Mouse (Mus musculus) G1E (cell line): ENCODE measurements around the gene Pex14. TPM values are rescaled to one million over a fixed set of nuclear protein-coding genes. Genes with fewer than 3 reads are reported as not detected.

Source experiments
- ATAC-seq: 2 replicates; pipeline ENCODE4 v1.8.0; 2016; ENCODE audit warnings: mild to moderate bottlenecking; ENCODE audit not compliant: insufficient number of reproducible peaks, poor library complexity, low FRiP score, severe bottlenecking; ENCODE audit errors: extremely low read depth
- DNase-seq: peaks from one replicate; pipeline ENCODE4 v3.0.0; 2012; ENCODE audit warnings: low spot score
- H3K27me3 ChIP-seq: 2 replicates; pipeline ENCODE4 v1.6.1; 2012; ENCODE audit warnings: mild to moderate bottlenecking, low read length, inconsistent platforms; ENCODE audit not compliant: insufficient read depth
- H3K36me3 ChIP-seq: replicated peaks from 2 replicates; pipeline ENCODE3; 2012; ENCODE audit warnings: mild to moderate bottlenecking, inconsistent platforms
- H3K4me1 ChIP-seq: 2 replicates; pipeline ENCODE4 v1.6.1; 2012; ENCODE audit warnings: low read depth, low read length, inconsistent platforms, mixed read lengths; ENCODE audit not compliant: insufficient read depth
- H3K4me3 ChIP-seq: 2 replicates; pipeline ENCODE4 v1.5.1; 2012; ENCODE audit warnings: low read depth, mild to moderate bottlenecking, inconsistent platforms, low read length, moderate library complexity, mixed read lengths
- H3K9me3 ChIP-seq: replicated peaks from 2 replicates; pipeline ENCODE4 v1.6.1; 2012; ENCODE audit warnings: inconsistent platforms
- CTCF ChIP-seq: IDR thresholded peaks from 2 replicates; pipeline ENCODE4 v1.5.1; 2012; ENCODE audit warnings: low read depth, low read length, inconsistent platforms, mixed read lengths
- GATA1 ChIP-seq: IDR thresholded peaks from 2 replicates; pipeline ENCODE4 v1.6.1; 2012; ENCODE audit warnings: borderline replicate concordance, low read length, inconsistent platforms, mixed read lengths
- GATA2 ChIP-seq: IDR thresholded peaks from 2 replicates; pipeline ENCODE4 v1.6.1; 2012; ENCODE audit warnings: low read depth, low read length, inconsistent platforms, borderline replicate concordance
- POLR2AphosphoS5 ChIP-seq: IDR thresholded peaks from 2 replicates; pipeline ENCODE4 v1.6.1; 2012; ENCODE audit warnings: low read depth, low read length, inconsistent platforms; ENCODE audit not compliant: insufficient replicate concordance
- TAL1 ChIP-seq: conservative IDR thresholded peaks from 2 replicates; pipeline ENCODE4 v1.6.1; 2012; ENCODE audit warnings: low read depth, low read length, inconsistent platforms, mixed read lengths
- polyA plus RNA-seq: library from polyadenylated mRNA; stranded (reverse); fragments of >175 nt; gene quantifications from 2 replicates; pipeline ENCODE4 v1.2.3, GENCODE M21; 2012
- total RNA-seq, 2 experiments: library from RNA; stranded (forward) in 1 of 2; stranded (reverse) in 1 of 2; fragments of 200-1000 nt in 1 of 2; fragments of >200 nt in 1 of 2; fragmentation: Nextera tagmentation in 1 of 2; gene quantifications; 2 replicates each; pipeline ENCODE4 v1.2.3; 2014 to 2017

The Pex14 gene
- total and polyA plus RNA-seq, 3 experiments = 13.3 to 47.5 (median 21.1) TPM

GRCm38 (mm10) chr4:149036592-149036991 is 63.1 kb downstream of the Pex14 start:
- no peak for ATAC-seq

GRCm38 (mm10) chr4:149031507-149031906 is 68.2 kb downstream of the Pex14 start:
- ATAC-seq = no peak
- DNase-seq = no peak
- no peaks in the 10 kb centered on the region for H3K27me3 ChIP-seq
- no peaks in the 10 kb centered on the region; the same call in 1 of the 2 replicates for H3K4me1 ChIP-seq
- TF ChIP-seq GATA2 (no peak), CTCF (no peak), GATA1 (no peak), POLR2AphosphoS5 (no peak), TAL1 (no peak)
- no peak overlapping the region for H3K4me3 ChIP-seq
- peaks cover 76% of the 10 kb centered on the region for H3K36me3 ChIP-seq
- no peaks in the 10 kb centered on the region for H3K9me3 ChIP-seq

More at GRCm38 (mm10) chr4:149036592-149036991, 63.1 kb downstream of the Pex14 start:
- Histone ChIP-seq H3K4me1 (no peaks in the 10 kb centered on the region; the same call in 1 of the 2 replicates), H3K4me3 (no peak overlapping the region), H3K9me3 (no peaks in the 10 kb centered on the region), H3K36me3 (peaks cover 71% of the 10 kb centered on the region), H3K27me3 (no peaks in the 10 kb centered on the region)
- TF ChIP-seq TAL1 (no peak), GATA2 (no peak), POLR2AphosphoS5 (no peak), GATA1 (no peak), CTCF (no peak)
- DNase-seq = no peak

GRCm38 (mm10) chr4:149027571-149027970 is 72.1 kb downstream of the Pex14 start:
- Histone ChIP-seq H3K9me3 (no peaks in the 10 kb centered on the region), H3K27me3 (no peaks in the 10 kb centered on the region), H3K4me3 (no peak overlapping the region), H3K4me1 (no peaks in the 10 kb centered on the region), H3K36me3 (peaks cover 83% of the 10 kb centered on the region)
- DNase-seq = no peak
- TF ChIP-seq TAL1 = no peak
- TF ChIP-seq CTCF = no peak
- no peak for TF ChIP-seq GATA1
- TF ChIP-seq POLR2AphosphoS5 = no peak
- TF ChIP-seq GATA2 = no peak
- ATAC-seq = no peak

GRCm38 (mm10) chr4:149025242-149025641 is 74.4 kb downstream of the Pex14 start:
- ATAC-seq (no peak), DNase-seq (no peak)

GRCm38 (mm10) chr4:149021021-149021420 is 78.7 kb downstream of the Pex14 start:
- Histone ChIP-seq H3K36me3 (peaks cover 75% of the 10 kb centered on the region), H3K4me3 (no peak overlapping the region), H3K9me3 (no peaks in the 10 kb centered on the region), H3K4me1 (no peaks in the 10 kb centered on the region), H3K27me3 (no peaks in the 10 kb centered on the region)
- ATAC-seq = no peak
- TF ChIP-seq CTCF = no peak
- TF ChIP-seq POLR2AphosphoS5 = no peak
- no peak for TF ChIP-seq TAL1
- no peak for TF ChIP-seq GATA1
- no peak for TF ChIP-seq GATA2
- no peak for DNase-seq

More at GRCm38 (mm10) chr4:149025242-149025641, 74.4 kb downstream of the Pex14 start:
- H3K4me3 ChIP-seq = no peak overlapping the region
- H3K4me1 ChIP-seq = no peaks in the 10 kb centered on the region
- H3K36me3 ChIP-seq = peaks cover 85% of the 10 kb centered on the region
- no peaks in the 10 kb centered on the region for H3K27me3 ChIP-seq
- no peak for TF ChIP-seq GATA1
- no peak for TF ChIP-seq GATA2
- TF ChIP-seq TAL1 = no peak
- no peak for TF ChIP-seq POLR2AphosphoS5
- TF ChIP-seq CTCF = no peak
- H3K9me3 ChIP-seq = no peaks in the 10 kb centered on the region

GRCm38 (mm10) chr4:149019456-149019855 is 80.2 kb downstream of the Pex14 start:
- no peak for DNase-seq
- Histone ChIP-seq H3K4me3 (no peak overlapping the region), H3K36me3 (peaks cover 68% of the 10 kb centered on the region), H3K9me3 (no peaks in the 10 kb centered on the region), H3K4me1 (no peaks in the 10 kb centered on the region), H3K27me3 (no peaks in the 10 kb centered on the region)
- no peak for ATAC-seq
- TF ChIP-seq GATA1 = no peak
- TF ChIP-seq GATA2 = no peak
- TF ChIP-seq POLR2AphosphoS5 = no peak
- TF ChIP-seq CTCF = no peak
- no peak for TF ChIP-seq TAL1

GRCm38 (mm10) chr4:149006756-149007155 is 92.9 kb downstream of the Pex14 start:
- no peak overlapping the region for H3K4me3 ChIP-seq
- peaks cover 5% of the 10 kb centered on the region for H3K9me3 ChIP-seq
- H3K4me1 ChIP-seq = no peaks in the 10 kb centered on the region; the same call in 1 of the 2 replicates
- no peaks in the 10 kb centered on the region for H3K27me3 ChIP-seq
- peaks cover 38% of the 10 kb centered on the region for H3K36me3 ChIP-seq
- no peak for TF ChIP-seq TAL1
- no peak for TF ChIP-seq POLR2AphosphoS5
- TF ChIP-seq GATA2 = no peak
- no peak for TF ChIP-seq CTCF
- no peak for TF ChIP-seq GATA1
- DNase-seq = no peak
- no peak for ATAC-seq
